Mouse (Mus musculus) CH12.LX (cell line): ENCODE results near the gene Ercc6. TPM values are rescaled to one million over a fixed set of nuclear protein-coding genes. Genes with fewer than 3 reads are reported as not detected.

Experiments
- DNase-seq: peaks from one replicate; pipeline ENCODE4 v3.0.0-alpha.2; 2013; ENCODE audit errors: extremely low read depth
- H3K27ac ChIP-seq: 2 replicates; pipeline ENCODE4 v1.5.1; 2012; ENCODE audit warnings: low read depth, mild to moderate bottlenecking, control low read depth, moderate library complexity; ENCODE audit not compliant: insufficient read depth
- H3K27me3 ChIP-seq: replicated peaks from 2 replicates; pipeline ENCODE3; 2012; ENCODE audit warnings: inconsistent platforms
- H3K36me3 ChIP-seq, 2 experiments: replicated peaks in 1 of 2; 2 replicates each; pipeline versions ENCODE3 to v1.6.1; 2012; ENCODE audit warnings: inconsistent platforms in 1 of 2, low read length in 1 of 2, mild to moderate bottlenecking in 1 of 2, mixed read lengths in 1 of 2, moderate library complexity in 1 of 2; ENCODE audit not compliant: control insufficient read depth in 1 of 2, insufficient read depth in 1 of 2
- H3K4me1 ChIP-seq, 2 experiments: 2 replicates each; pipeline ENCODE4 v1.6.1; 2012; ENCODE audit warnings: inconsistent platforms in 1 of 2, moderate library complexity in 1 of 2; ENCODE audit not compliant: insufficient read depth in 2 of 2, control insufficient read depth in 1 of 2
- H3K4me2 ChIP-seq: 2 replicates; pipeline ENCODE4 v1.6.1; 2012; ENCODE audit warnings: low read depth, mild to moderate bottlenecking, control low read depth; ENCODE audit not compliant: poor library complexity, insufficient read depth, severe bottlenecking
- H3K4me3 ChIP-seq, 3 experiments: fragments of 150-350 bp in 1 of 3; sonication (generic) in 1 of 3; replicated peaks in 1 of 3; 2 replicates each; pipeline versions ENCODE3 to v1.5.1; 2011 to 2012; ENCODE audit warnings: low read depth in 2 of 3, low read length in 2 of 3, mild to moderate bottlenecking in 2 of 3, moderate library complexity in 2 of 3, control low read depth in 1 of 3, improper control_type of control experiment in 1 of 3, inconsistent platforms in 1 of 3, mixed read lengths in 1 of 3; ENCODE audit not compliant: poor library complexity in 1 of 3
- H3K79me2 ChIP-seq: replicated peaks from 2 replicates; pipeline ENCODE4 v1.6.1; 2012; ENCODE audit warnings: mild to moderate bottlenecking, moderate library complexity; ENCODE audit not compliant: control insufficient read depth, poor library complexity, insufficient read depth, severe bottlenecking; ENCODE audit errors: extremely low read depth
- H3K9ac ChIP-seq: 2 replicates; pipeline ENCODE4 v1.6.1; 2012; ENCODE audit warnings: low read depth, mild to moderate bottlenecking, control low read depth, moderate library complexity; ENCODE audit not compliant: insufficient read depth
- H3K9me3 ChIP-seq: replicated peaks from 2 replicates; pipeline ENCODE3; 2012; ENCODE audit warnings: low read length, inconsistent platforms, mixed read lengths
- CHD1 ChIP-seq: IDR thresholded peaks from 2 replicates; pipeline ENCODE4 v1.6.1; 2012; ENCODE audit warnings: low read depth, low read length, improper control_type of control experiment, inconsistent platforms
- CTCF ChIP-seq, 2 experiments: IDR thresholded peaks in 1 of 2; conservative IDR thresholded peaks in 1 of 2; 2 replicates each; pipeline ENCODE4 v1.5.1; 2011 to 2012; ENCODE audit warnings: low read depth in 2 of 2, low read length in 2 of 2, improper control_type of control experiment in 1 of 2, inconsistent platforms in 1 of 2, mild to moderate bottlenecking in 1 of 2, moderate library complexity in 1 of 2
- IRF4 ChIP-seq: IDR thresholded peaks from 2 replicates; pipeline ENCODE4 v1.6.1; 2014; ENCODE audit warnings: low read depth, mild to moderate bottlenecking, inconsistent platforms, low read length, improper control_type of control experiment
- MXI1 ChIP-seq: IDR thresholded peaks from 2 replicates; pipeline ENCODE4 v1.6.1; 2011; ENCODE audit warnings: mild to moderate bottlenecking, low read depth, low read length, improper control_type of control experiment
- RAD21 ChIP-seq: IDR thresholded peaks from 2 replicates; pipeline ENCODE4 v1.6.1; 2011; ENCODE audit warnings: low read depth, mild to moderate bottlenecking, low read length, improper control_type of control experiment, moderate library complexity
- RCOR1 ChIP-seq: conservative IDR thresholded peaks from 2 replicates; pipeline ENCODE4 v1.6.1; 2012; ENCODE audit warnings: low read depth, mild to moderate bottlenecking, inconsistent platforms, low read length, improper control_type of control experiment
- SMC3 ChIP-seq: IDR thresholded peaks from 2 replicates; pipeline ENCODE4 v1.6.1; 2011; ENCODE audit warnings: low read depth, low read length, improper control_type of control experiment
- TCF12 ChIP-seq: IDR thresholded peaks from 2 replicates; pipeline ENCODE4 v1.6.1; 2014; ENCODE audit warnings: low read depth, mild to moderate bottlenecking, inconsistent platforms, low read length, improper control_type of control experiment
- USF2 ChIP-seq: conservative IDR thresholded peaks from 2 replicates; pipeline ENCODE4 v1.6.1; 2011; ENCODE audit warnings: low read depth, low read length, improper control_type of control experiment
- dilution Hi-C: fragments of 300-500 bp; cut with MboI; formaldehyde crosslinking; loops from 2 replicates; pipeline ENCODE4 v1.14.3; 2020; ENCODE audit warnings: low sequenced_read_pairs; ENCODE audit not compliant: extremely low pct_unique_long_range_greater_than_20kb, extremely low pct_ligation_motif_present
- in situ Hi-C: fragments of 300-500 bp; cut with MboI; formaldehyde crosslinking; loops from 3 replicates; pipeline ENCODE4 v1.14.3; 2019; ENCODE audit warnings: low sequenced_read_pairs, low pct_ligation_motif_present, low pct_unique_long_range_greater_than_20kb, mixed read lengths
- polyA plus RNA-seq: library from polyadenylated mRNA; unstranded; fragments of >175 nt; gene quantifications from 2 replicates; pipeline ENCODE4 v1.2.1, GENCODE M21; 2012; ENCODE audit warnings: low read depth; ENCODE audit not compliant: insufficient read length
- total RNA-seq, 2 experiments: library from RNA; depleted of rRNA; stranded (reverse); fragments of 300-350 nt in 1 of 2; fragments of >200 nt in 1 of 2; gene quantifications; 2 replicates each; pipeline ENCODE4 v1.2.3; 2012 to 2014

Ercc6 gene
- total and polyA plus RNA-seq, 3 experiments, result 10.7 to 16.7 (median 15.3) TPM

GRCm38 (mm10) chr14:32628584-32628983, 115.3 kb downstream of the Ercc6 start:
- no peak for TF ChIP-seq USF2
- TF ChIP-seq CHD1, result no peak
- peak; percentile 65 for TF ChIP-seq RAD21
- no peak for TF ChIP-seq MXI1
- peak; percentile 26; the same call in 1 of the 2 replicates for TF ChIP-seq IRF4
- no peak for TF ChIP-seq RCOR1
- TF ChIP-seq CTCF (conservative IDR thresholded peaks at IDR 0.05 in 1 of 2, IDR thresholded peaks at IDR 0.05 in 1 of 2; ENCODE audit: low read depth in 2 of 2, low read length in 2 of 2), result peak; percentile 39 to 70; a peak in 3 of 4 replicates
- TF ChIP-seq TCF12, result 0 out of 2 replicates have a peak, but pooled peaks have one; percentile 22
- TF ChIP-seq SMC3, result peak; percentile 55
- TF ChIP-seq, all 38 proteins: peak for 5
- dilution Hi-C loops, result no loop called here
- H3K9ac ChIP-seq, result no peak overlapping the region
- no peaks in the 10 kb centered on the region for H3K27me3 ChIP-seq
- in situ Hi-C loops, result no loop called here
- no peak overlapping the region; the same call in 1 of the 2 replicates for H3K4me2 ChIP-seq
- H3K4me1 ChIP-seq, result peaks cover 0 to 24% of the 10 kb centered on the region in 2 experiments; a peak in 2 of 4 replicates
- DNase-seq, result peak; percentile 64
- H3K4me3 ChIP-seq, result peak overlapping the region in 1 of 3 experiments; percentile 44
- H3K9me3 ChIP-seq, result no peaks in the 10 kb centered on the region
- no peak overlapping the region for H3K27ac ChIP-seq
- no peaks in the 10 kb centered on the region for H3K79me2 ChIP-seq
- no peaks in the 10 kb centered on the region for H3K36me3 ChIP-seq

Other genes starting within 250 kb of the Ercc6 start
- 8.2 and 11.1 TPM in 2 replicates for gene Ogdhl, start 191.5 kb upstream of the Ercc6 start, total RNA-seq (2012; rRNA removed)
- gene Ogdhl, start 191.5 kb upstream of the Ercc6 start, total RNA-seq (2014; rRNA removed), result 1.4 and 1.6 TPM in 2 replicates
- 6.0 and 6.5 TPM in 2 replicates for gene Ogdhl, start 191.5 kb upstream of the Ercc6 start, polyA plus RNA-seq
- not detected in 2 replicates for gene 1700024G13Rik, start 125.1 kb upstream of the Ercc6 start, total RNA-seq (2012; rRNA removed)
- gene 1700024G13Rik, start 125.1 kb upstream of the Ercc6 start, total RNA-seq (2014; rRNA removed), result not detected in 2 replicates
- not detected in 2 replicates for gene 1700024G13Rik, start 125.1 kb upstream of the Ercc6 start, polyA plus RNA-seq
- not detected in 2 replicates for gene Slc18a3, start 48.7 kb upstream of the Ercc6 start, total RNA-seq (2012; rRNA removed)
- not detected in 2 replicates for gene Slc18a3, start 48.7 kb upstream of the Ercc6 start, total RNA-seq (2014; rRNA removed)
- gene Slc18a3, start 48.7 kb upstream of the Ercc6 start, polyA plus RNA-seq, result not detected in 2 replicates
- not detected in 2 replicates for gene Chat, start 47.5 kb upstream of the Ercc6 start, total RNA-seq (2012; rRNA removed)
- gene Chat, start 47.5 kb upstream of the Ercc6 start, total RNA-seq (2014; rRNA removed), result not detected in 2 replicates
- not detected in 2 replicates for gene Chat, start 47.5 kb upstream of the Ercc6 start, polyA plus RNA-seq
- gene Prrxl1, start 85.9 kb downstream of the Ercc6 start, total RNA-seq (2012; rRNA removed), result 0.04 TPM in 1 of 2 replicates, not detected in the other
- not detected in 2 replicates for gene Prrxl1, start 85.9 kb downstream of the Ercc6 start, total RNA-seq (2014; rRNA removed)
- not detected in 2 replicates for gene Prrxl1, start 85.9 kb downstream of the Ercc6 start, polyA plus RNA-seq
- gene 3425401B19Rik, start 171.8 kb downstream of the Ercc6 start, total RNA-seq (2012; rRNA removed), result 0.04 TPM in 2 replicates
- gene 3425401B19Rik, start 171.8 kb downstream of the Ercc6 start, total RNA-seq (2014; rRNA removed), result 0.04 and 0.05 TPM in 2 replicates
- 0.55 and 0.67 TPM in 2 replicates for gene 3425401B19Rik, start 171.8 kb downstream of the Ercc6 start, polyA plus RNA-seq